Mouse (Mus musculus) midbrain, embryonic 12.5 days (tissue): ENCODE results near the gene Gm20388. TPM values are rescaled to one million over a fixed set of nuclear protein-coding genes. Genes with fewer than 3 reads are reported as not detected.

ENCODE experiments used
- ATAC-seq: fragments of 200-750 bp; cut with Nextera tagmentation; 2 replicates; pipeline ENCODE4 v1.8.0; 2017; ENCODE audit warnings: low read depth, moderate TSS enrichment, moderate library complexity; ENCODE audit not compliant: low FRiP score
- H3K27ac ChIP-seq: fragments of 300-500 bp; sonication (generic); replicated peaks from 2 replicates; pipeline ENCODE4 v1.5.1; 2016; ENCODE audit warnings: mild to moderate bottlenecking
- H3K27me3 ChIP-seq: fragments of 300-500 bp; sonication (generic); 2 replicates; pipeline ENCODE4 v1.6.1; 2016; ENCODE audit warnings: mild to moderate bottlenecking
- H3K36me3 ChIP-seq: fragments of 300-500 bp; sonication (generic); 2 replicates; pipeline ENCODE4 v1.6.1; 2016
- H3K4me1 ChIP-seq: fragments of 300-500 bp; sonication (generic); 2 replicates; pipeline ENCODE4 v1.6.1; 2016
- H3K4me2 ChIP-seq: fragments of 300-500 bp; sonication (generic); replicated peaks from 2 replicates; pipeline ENCODE4 v1.6.1; 2016; ENCODE audit warnings: mild to moderate bottlenecking, moderate library complexity
- H3K4me3 ChIP-seq: fragments of 300-500 bp; sonication (generic); 2 replicates; pipeline ENCODE4 v1.5.1; 2016; ENCODE audit warnings: mild to moderate bottlenecking
- H3K9ac ChIP-seq: fragments of 300-500 bp; sonication (generic); replicated peaks from 2 replicates; pipeline ENCODE4 v1.6.1; 2016; ENCODE audit warnings: mild to moderate bottlenecking, moderate library complexity
- H3K9me3 ChIP-seq: fragments of 300-500 bp; sonication (generic); 2 replicates; pipeline ENCODE4 v1.6.1; 2016; ENCODE audit warnings: mild to moderate bottlenecking
- WGBS: fragments of 180-500 bp; shearing (Covaris S2); methylation state at CpG from one replicate; pipeline ENCODE4 v1.1.7; 2016; 5-methylcytosine and 5-hydroxymethylcytosine counted together
- polyA plus RNA-seq: library from polyadenylated mRNA; unstranded; fragments of >200 nt; fragmentation: Nextera tagmentation; extraction: Ambion mirVana; gene quantifications from 2 replicates; pipeline ENCODE4 v1.2.1, GENCODE M21; 2016

The Gm20388 gene
- polyA plus RNA-seq, 1 experiment from 2014 or later, result not detected

DNA sequence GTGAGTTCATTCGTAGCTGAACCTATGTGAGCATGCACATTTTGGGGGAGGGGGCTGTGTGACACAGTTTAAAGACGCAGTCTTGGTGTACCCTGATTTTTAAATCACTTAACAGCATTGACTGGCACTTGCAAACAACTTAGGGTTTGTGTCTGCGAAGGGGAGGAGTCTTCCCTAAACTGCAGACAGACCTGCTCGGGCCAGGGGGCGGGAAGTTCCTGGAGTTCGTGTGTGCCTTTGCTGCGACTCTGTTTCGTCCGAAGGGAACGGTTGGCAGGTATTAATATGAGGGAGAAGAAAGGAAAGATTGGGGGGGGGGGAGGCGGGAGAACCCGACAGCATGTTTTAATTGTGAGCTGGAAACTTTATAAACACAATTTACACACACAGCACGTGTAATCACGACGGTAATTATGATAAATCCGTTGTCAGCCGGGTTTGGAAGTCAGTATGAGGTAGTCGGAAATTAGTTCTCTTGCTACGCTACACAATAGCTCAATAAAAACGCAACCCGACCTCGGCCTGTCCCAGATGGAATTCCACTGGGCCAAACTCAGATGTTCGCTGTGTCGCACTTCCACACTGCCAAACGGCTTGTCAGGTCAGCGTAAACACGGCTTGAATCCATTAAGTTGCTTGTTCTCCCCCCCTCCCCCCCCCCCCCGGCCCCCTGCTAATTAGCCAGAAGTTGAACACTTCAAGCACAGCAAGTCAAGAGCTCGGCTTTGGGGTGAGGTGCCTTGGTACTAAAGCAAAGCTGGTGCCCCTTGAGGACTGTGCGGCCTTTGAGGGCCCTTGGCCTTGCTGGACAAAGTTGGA, 1264.3 kb downstream of the Gm20388 start:
- Histone ChIP-seq H3K36me3 (no peaks in the 10 kb centered on the region), H3K4me3 (no peak overlapping the region), H3K27ac (no peak overlapping the region), H3K4me2 (no peak overlapping the region), H3K27me3 (0 out of 2 replicates have a peak, but pooled peaks cover 17% of the 10 kb centered on the region), H3K4me1 (peaks cover 15% of the 10 kb centered on the region; the same call in 1 of the 2 replicates), H3K9me3 (no peaks in the 10 kb centered on the region), H3K9ac (no peak overlapping the region)
- WGBS, result 65% methylated on average over 29 of the region's 30 CpGs
- no peak for ATAC-seq

DNA sequence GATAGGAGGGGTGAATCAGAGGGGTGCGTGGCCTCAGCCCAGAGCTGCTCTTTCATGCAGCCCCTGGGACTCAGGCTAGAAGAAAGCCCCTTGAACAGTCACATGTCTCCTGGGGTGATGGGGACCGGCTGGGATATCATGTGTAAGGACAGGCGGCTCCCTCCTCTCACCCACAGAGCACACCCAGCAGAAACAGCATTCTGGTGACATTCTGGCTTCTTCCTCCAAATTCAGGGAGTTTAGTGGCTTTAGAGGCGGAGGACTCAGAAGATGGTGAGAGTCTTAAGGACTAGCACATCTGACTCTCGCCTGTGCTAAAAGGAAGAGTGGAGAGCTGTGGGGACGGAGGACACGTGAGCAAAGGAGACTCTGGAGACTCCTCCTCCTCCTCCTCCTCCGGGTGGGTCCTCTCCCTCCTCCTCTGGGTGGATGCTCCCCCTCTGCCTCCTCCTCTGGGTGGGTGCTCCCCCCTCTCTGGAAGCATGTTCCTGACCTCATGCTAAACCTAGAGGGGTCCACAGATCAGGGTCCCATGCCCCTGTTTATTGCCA, 1265.0 kb downstream of the Gm20388 start:
- H3K4me2 ChIP-seq, result no peak overlapping the region

DNA sequence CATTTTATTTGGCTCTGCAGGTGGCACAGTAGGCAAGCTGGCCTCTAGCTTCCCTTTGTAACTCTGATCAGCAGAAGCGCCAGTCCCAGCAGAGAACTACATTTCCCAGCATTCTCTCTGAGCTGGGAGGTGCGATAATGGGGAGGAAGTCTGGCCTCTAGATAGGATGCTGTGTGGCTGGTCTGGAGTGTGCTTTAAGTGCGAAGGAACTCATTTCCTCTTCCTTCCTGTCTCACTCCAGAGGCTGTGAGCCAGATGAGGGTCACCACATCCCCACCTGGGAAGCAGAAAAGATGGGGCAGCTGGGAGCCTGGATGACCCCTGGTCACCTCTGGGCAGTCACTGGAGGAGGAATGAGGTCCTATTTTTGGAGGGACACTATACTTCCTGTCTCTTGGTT, 1265.7 kb downstream of the Gm20388 start:
- no peak overlapping the region for H3K9ac ChIP-seq
- ATAC-seq, result no peak
- no peaks in the 10 kb centered on the region for H3K9me3 ChIP-seq
- H3K4me3 ChIP-seq, result no peak overlapping the region
- no peak overlapping the region for H3K27ac ChIP-seq
- 29% methylated on average over 3 of the region's 3 CpGs for WGBS
- no peak overlapping the region for H3K4me2 ChIP-seq
- H3K4me1 ChIP-seq, result peaks cover 26% of the 10 kb centered on the region
- H3K27me3 ChIP-seq, result 0 out of 2 replicates have a peak, but pooled peaks cover 17% of the 10 kb centered on the region
- H3K36me3 ChIP-seq, result no peaks in the 10 kb centered on the region

More for the DNA sequence above, 1265.0 kb downstream of the Gm20388 start:
- no peak for ATAC-seq
- Histone ChIP-seq H3K9ac (no peak overlapping the region), H3K27me3 (0 out of 2 replicates have a peak, but pooled peaks cover 17% of the 10 kb centered on the region), H3K9me3 (no peaks in the 10 kb centered on the region), H3K36me3 (no peaks in the 10 kb centered on the region), H3K4me1 (peaks cover 19% of the 10 kb centered on the region), H3K4me3 (no peak overlapping the region), H3K27ac (no peak overlapping the region)
- WGBS, result 66% methylated on average over 8 of the region's 8 CpGs

GRCm38 (mm10) chr8:121180474-121181284, 1270.0 kb downstream of the Gm20388 start:
- Histone ChIP-seq H3K36me3 (no peaks in the 10 kb centered on the region), H3K27ac (0 out of 2 replicates have a peak overlapping the region, but pooled peaks have one; percentile 15), H3K27me3 (0 out of 2 replicates have a peak, but pooled peaks cover 17% of the 10 kb centered on the region), H3K4me3 (no peak overlapping the region), H3K9me3 (no peaks in the 10 kb centered on the region), H3K4me2 (no peak overlapping the region; the same call in 1 of the 2 replicates), H3K4me1 (peaks cover 14% of the 10 kb centered on the region), H3K9ac (no peak overlapping the region)
- no peak for ATAC-seq
- 57% methylated on average over 21 of the region's 21 CpGs for WGBS

- H3K4me1 ChIP-seq, result peaks cover 11% of the 10 kb centered on the region
- no peak for ATAC-seq
- no peak overlapping the region for H3K4me3 ChIP-seq
- no peak overlapping the region; the same call in 1 of the 2 replicates for H3K4me2 ChIP-seq
- WGBS, result 76% methylated on average over 10 of the region's 10 CpGs
- H3K36me3 ChIP-seq, result no peaks in the 10 kb centered on the region
- no peak overlapping the region for H3K9ac ChIP-seq
- H3K9me3 ChIP-seq, result no peaks in the 10 kb centered on the region
- 0 out of 2 replicates have a peak, but pooled peaks cover 17% of the 10 kb centered on the region for H3K27me3 ChIP-seq
- H3K27ac ChIP-seq, result 0 out of 2 replicates have a peak overlapping the region, but pooled peaks have one; percentile 15
These were observed 1270.7 kb downstream of the Gm20388 start for GRCm38 (mm10) chr8:121181285-121181884.

GRCm38 (mm10) chr8:121187491-121188364, 1277.1 kb downstream of the Gm20388 start:
- Histone ChIP-seq H3K27me3 (peaks cover 8% of the 10 kb centered on the region; the same call in 1 of the 2 replicates), H3K4me2 (no peak overlapping the region), H3K4me1 (no peaks in the 10 kb centered on the region), H3K36me3 (no peaks in the 10 kb centered on the region), H3K4me3 (no peak overlapping the region), H3K9ac (no peak overlapping the region), H3K27ac (no peak overlapping the region), H3K9me3 (no peaks in the 10 kb centered on the region)
- no peak for ATAC-seq
- 79% methylated on average over 15 of the region's 15 CpGs for WGBS

- Histone ChIP-seq H3K27ac (no peak overlapping the region), H3K9ac (no peak overlapping the region), H3K36me3 (no peaks in the 10 kb centered on the region), H3K4me1 (no peaks in the 10 kb centered on the region), H3K4me3 (no peak overlapping the region), H3K27me3 (peaks cover 8% of the 10 kb centered on the region; the same call in 1 of the 2 replicates), H3K4me2 (no peak overlapping the region), H3K9me3 (no peaks in the 10 kb centered on the region)
- no peak for ATAC-seq
- WGBS, result 81% methylated on average over 9 of the region's 9 CpGs
These were observed 1278.4 kb downstream of the Gm20388 start for GRCm38 (mm10) chr8:121188994-121189393.

DNA sequence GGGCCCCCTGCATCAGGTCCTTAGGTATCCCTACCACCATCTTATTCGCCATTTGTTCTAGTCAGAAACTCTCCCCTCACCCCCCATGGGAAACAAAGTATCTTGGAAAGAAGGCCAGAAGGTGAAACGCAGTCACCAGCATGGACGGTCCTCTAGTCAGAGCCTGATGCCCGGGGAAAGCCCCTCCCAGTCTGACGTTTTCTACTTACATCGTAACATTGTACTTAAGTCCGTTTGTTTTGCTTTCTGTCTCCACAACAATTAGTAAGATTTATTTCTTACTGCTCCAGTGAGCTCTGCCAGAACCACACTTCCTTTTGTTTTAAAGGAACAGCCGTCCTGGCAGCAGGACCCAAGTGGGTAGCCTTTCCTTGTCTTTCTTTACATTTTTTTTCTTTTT, 1281.8 kb downstream of the Gm20388 start:
- no peak overlapping the region for H3K4me2 ChIP-seq
- H3K27ac ChIP-seq, result no peak overlapping the region
- H3K27me3 ChIP-seq, result peaks cover 8% of the 10 kb centered on the region
- 78% methylated on average over 8 of the region's 8 CpGs for WGBS
- no peaks in the 10 kb centered on the region for H3K4me1 ChIP-seq
- H3K9me3 ChIP-seq, result no peaks in the 10 kb centered on the region
- no peaks in the 10 kb centered on the region for H3K36me3 ChIP-seq
- ATAC-seq, result no peak
- H3K4me3 ChIP-seq, result no peak overlapping the region
- H3K9ac ChIP-seq, result no peak overlapping the region

DNA sequence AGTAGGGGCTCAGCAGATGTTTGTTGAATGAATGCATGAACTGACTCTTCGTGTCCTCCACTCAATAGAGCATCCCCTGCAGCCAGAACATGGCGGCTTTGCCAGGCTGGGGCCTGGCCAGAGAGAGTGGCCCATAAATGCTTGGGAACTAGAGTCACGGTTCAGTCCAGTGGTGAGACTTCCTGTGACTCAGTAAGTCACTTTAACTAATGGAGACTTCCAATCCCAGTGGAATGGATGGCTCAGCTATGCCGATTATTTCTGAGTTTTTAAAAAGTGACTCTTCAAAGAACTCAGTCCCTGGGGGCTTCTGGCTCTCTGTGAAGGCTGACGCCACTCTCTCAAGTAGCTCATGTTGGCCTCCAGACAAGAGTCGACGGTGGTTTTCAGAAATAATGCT, 1285.3 kb downstream of the Gm20388 start:
- Histone ChIP-seq H3K4me3 (no peak overlapping the region), H3K27ac (no peak overlapping the region), H3K9ac (no peak overlapping the region), H3K36me3 (no peaks in the 10 kb centered on the region), H3K4me2 (no peak overlapping the region), H3K4me1 (no peaks in the 10 kb centered on the region), H3K27me3 (peaks cover 15% of the 10 kb centered on the region), H3K9me3 (no peaks in the 10 kb centered on the region)
- 86% methylated on average over 7 of the region's 7 CpGs for WGBS
- no peak for ATAC-seq

- H3K9ac ChIP-seq, result no peak overlapping the region
- no peak overlapping the region for H3K4me3 ChIP-seq
- WGBS, result 85% methylated on average over 16 of the region's 16 CpGs
- no peak overlapping the region for H3K4me2 ChIP-seq
- no peak overlapping the region for H3K27ac ChIP-seq
- peaks cover 7% of the 10 kb centered on the region; the same call in 1 of the 2 replicates for H3K27me3 ChIP-seq
- H3K4me1 ChIP-seq, result no peaks in the 10 kb centered on the region
- no peaks in the 10 kb centered on the region for H3K9me3 ChIP-seq
- no peaks in the 10 kb centered on the region for H3K36me3 ChIP-seq
- ATAC-seq, result no peak
These were observed 1286.4 kb downstream of the Gm20388 start for GRCm38 (mm10) chr8:121196726-121197668.
